Mouse (Mus musculus) midbrain, embryonic 14.5 days (tissue): ENCODE results near the gene Mt3. TPM values are rescaled to one million over a fixed set of nuclear protein-coding genes. Genes with fewer than 3 reads are reported as not detected.

Source experiments
- ATAC-seq: fragments of 200-750 bp; cut with Nextera tagmentation; 2 replicates; pipeline ENCODE4 v1.8.0; 2017; ENCODE audit warnings: moderate number of reproducible peaks, moderate library complexity; ENCODE audit not compliant: low FRiP score, low TSS enrichment
- DNase-seq: peaks from one replicate; pipeline ENCODE4 v3.0.0-alpha.2; 2015
- H3K27ac ChIP-seq: fragments of 300-500 bp; sonication (generic); replicated peaks from 2 replicates; pipeline ENCODE4 v1.5.1; 2014; ENCODE audit warnings: mild to moderate bottlenecking, low read depth, low read length, moderate library complexity
- H3K27me3 ChIP-seq: fragments of 300-500 bp; sonication (generic); 2 replicates; pipeline ENCODE4 v1.6.1; 2014; ENCODE audit warnings: low read length, control low read depth, mixed read lengths; ENCODE audit not compliant: control insufficient read depth, insufficient read depth
- H3K36me3 ChIP-seq: fragments of 300-500 bp; sonication (generic); 2 replicates; pipeline ENCODE4 v1.6.1; 2014; ENCODE audit warnings: low read length, control low read depth; ENCODE audit not compliant: control insufficient read depth, insufficient read depth
- H3K4me1 ChIP-seq: fragments of 300-500 bp; sonication (generic); 2 replicates; pipeline ENCODE4 v1.6.1; 2014; ENCODE audit warnings: mild to moderate bottlenecking, antibody characterized with exemption, low read length, control low read depth; ENCODE audit not compliant: control insufficient read depth, insufficient read depth
- H3K4me2 ChIP-seq: fragments of 300-500 bp; sonication (generic); 2 replicates; pipeline ENCODE4 v1.6.1; 2014; ENCODE audit warnings: mild to moderate bottlenecking, low read length, moderate library complexity
- H3K4me3 ChIP-seq: fragments of 300-500 bp; sonication (generic); replicated peaks from 2 replicates; pipeline ENCODE4 v1.5.1; 2014; ENCODE audit warnings: low read depth, low read length
- H3K9ac ChIP-seq: fragments of 300-500 bp; sonication (generic); replicated peaks from 2 replicates; pipeline ENCODE4 v1.6.1; 2014; ENCODE audit warnings: mild to moderate bottlenecking, low read length, moderate library complexity
- H3K9me3 ChIP-seq: fragments of 300-500 bp; sonication (generic); 2 replicates; pipeline ENCODE4 v1.6.1; 2016; ENCODE audit warnings: low read length, control low read depth, mixed read lengths; ENCODE audit not compliant: control insufficient read depth
- WGBS: fragments of 180-500 bp; shearing (Covaris S2); extraction: QIAGEN DNeasy Blood & Tissue Kit; methylation state at CpG from one replicate; pipeline ENCODE4 v1.1.7; 2014; 5-methylcytosine and 5-hydroxymethylcytosine counted together
- polyA plus RNA-seq: library from polyadenylated mRNA; unstranded; fragments of >200 nt; fragmentation: Nextera tagmentation; extraction: Ambion mirVana; gene quantifications from 2 replicates; pipeline ENCODE4 v1.2.1, GENCODE M21; 2014

Mt3 gene
- polyA plus RNA-seq, 1 experiment from 2014 or later, result 137 TPM

- H3K27me3 ChIP-seq, result peaks cover 53% of the 10 kb centered on the region
- no peak overlapping the region for H3K9ac ChIP-seq
- no peaks in the 10 kb centered on the region for H3K36me3 ChIP-seq
- DNase-seq (no peak), ATAC-seq (no peak)
- no peak overlapping the region for H3K4me2 ChIP-seq
- H3K27ac ChIP-seq, result no peak overlapping the region
- H3K4me1 ChIP-seq, result 0 out of 2 replicates have a peak, but pooled peaks cover 4% of the 10 kb centered on the region
- no peak overlapping the region for H3K4me3 ChIP-seq
- 71% methylated on average over 6 of the region's 6 CpGs for WGBS
- H3K9me3 ChIP-seq, result no peaks in the 10 kb centered on the region
Measured at GRCm38 (mm10) chr8:94185791-94186190, 33.4 kb downstream of the Mt3 start.

- no peaks in the 10 kb centered on the region for H3K36me3 ChIP-seq
- H3K9me3 ChIP-seq, result no peaks in the 10 kb centered on the region
- H3K4me3 ChIP-seq, result no peak overlapping the region
- DNase-seq (peak; percentile 75), ATAC-seq (0 out of 2 replicates have a peak, but pooled peaks have one; percentile 34)
- peaks cover 53% of the 10 kb centered on the region for H3K27me3 ChIP-seq
- no peak overlapping the region for H3K27ac ChIP-seq
- 6% methylated on average over 17 of the region's 17 CpGs for WGBS
- peak overlapping the region; percentile 35 for H3K4me2 ChIP-seq
- H3K9ac ChIP-seq, result no peak overlapping the region
- 0 out of 2 replicates have a peak, but pooled peaks cover 4% of the 10 kb centered on the region for H3K4me1 ChIP-seq
Measured at GRCm38 (mm10) chr8:94186542-94186941, 34.1 kb downstream of the Mt3 start.

GRCm38 (mm10) chr8:94187290-94188002, 35.0 kb downstream of the Mt3 start:
- WGBS, result 37% methylated on average over 21 of the region's 21 CpGs
- Histone ChIP-seq H3K4me3 (no peak overlapping the region), H3K4me2 (no peak overlapping the region), H3K9ac (no peak overlapping the region), H3K36me3 (no peaks in the 10 kb centered on the region), H3K4me1 (0 out of 2 replicates have a peak, but pooled peaks cover 4% of the 10 kb centered on the region), H3K27ac (no peak overlapping the region), H3K27me3 (peaks cover 48% of the 10 kb centered on the region), H3K9me3 (no peaks in the 10 kb centered on the region)
- DNase-seq (peak; percentile 26), ATAC-seq (no peak)

GRCm38 (mm10) chr8:94189275-94190031, 37.0 kb downstream of the Mt3 start:
- Histone ChIP-seq H3K36me3 (no peaks in the 10 kb centered on the region), H3K27me3 (peaks cover 28% of the 10 kb centered on the region), H3K27ac (no peak overlapping the region), H3K9ac (no peak overlapping the region), H3K4me1 (no peaks in the 10 kb centered on the region), H3K4me2 (no peak overlapping the region), H3K4me3 (no peak overlapping the region), H3K9me3 (no peaks in the 10 kb centered on the region)
- WGBS, result 61% methylated on average over 13 of the region's 13 CpGs
- ATAC-seq (no peak), DNase-seq (peak; percentile 66)

- ATAC-seq, result no peak
- peaks cover 14% of the 10 kb centered on the region; the same call in 1 of the 2 replicates for H3K27me3 ChIP-seq
- WGBS, result 25% methylated on average over 21 of the region's 21 CpGs
Measured at GRCm38 (mm10) chr8:94191101-94191691, 38.8 kb downstream of the Mt3 start.

GRCm38 (mm10) chr8:94192926-94193325, 40.5 kb downstream of the Mt3 start:
- Histone ChIP-seq H3K4me1 (no peaks in the 10 kb centered on the region), H3K9ac (no peak overlapping the region), H3K9me3 (no peaks in the 10 kb centered on the region), H3K27ac (no peak overlapping the region), H3K4me3 (no peak overlapping the region), H3K36me3 (no peaks in the 10 kb centered on the region), H3K27me3 (no peaks in the 10 kb centered on the region), H3K4me2 (no peak overlapping the region)
- ATAC-seq, result no peak
- WGBS, result 76% methylated on average over 1 of the region's 1 CpGs
- DNase-seq, result no peak

More at GRCm38 (mm10) chr8:94191101-94191691, 38.8 kb downstream of the Mt3 start:
- Histone ChIP-seq H3K4me2 (peak overlapping the region; percentile 48), H3K4me3 (no peak overlapping the region; the same call in 1 of the 2 replicates), H3K9ac (no peak overlapping the region), H3K4me1 (no peaks in the 10 kb centered on the region), H3K27ac (no peak overlapping the region), H3K36me3 (no peaks in the 10 kb centered on the region), H3K9me3 (no peaks in the 10 kb centered on the region)
- DNase-seq, result peak; percentile 46

- no peak for DNase-seq
- no peak overlapping the region for H3K9ac ChIP-seq
- ATAC-seq, result no peak
- no peaks in the 10 kb centered on the region for H3K36me3 ChIP-seq
- 90% methylated on average over 7 of the region's 7 CpGs for WGBS
- no peak overlapping the region for H3K4me3 ChIP-seq
- H3K4me1 ChIP-seq, result no peaks in the 10 kb centered on the region
- H3K27me3 ChIP-seq, result no peaks in the 10 kb centered on the region
- H3K27ac ChIP-seq, result no peak overlapping the region
- no peak overlapping the region for H3K4me2 ChIP-seq
- H3K9me3 ChIP-seq, result no peaks in the 10 kb centered on the region
Measured at GRCm38 (mm10) chr8:94194591-94195223, 42.3 kb downstream of the Mt3 start.

GRCm38 (mm10) chr8:94199202-94199869, 46.9 kb downstream of the Mt3 start:
- H3K4me3 ChIP-seq, result no peak overlapping the region
- no peak overlapping the region for H3K4me2 ChIP-seq
- peak; percentile 20; the same call in 1 of the 2 replicates for ATAC-seq
- no peak overlapping the region for H3K27ac ChIP-seq
- DNase-seq, result peak; percentile 92
- no peaks in the 10 kb centered on the region for H3K27me3 ChIP-seq
- WGBS, result 46% methylated on average over 10 of the region's 10 CpGs
- no peak overlapping the region for H3K9ac ChIP-seq
- H3K9me3 ChIP-seq, result no peaks in the 10 kb centered on the region
- no peaks in the 10 kb centered on the region for H3K4me1 ChIP-seq
- no peaks in the 10 kb centered on the region for H3K36me3 ChIP-seq
